Mouse (Mus musculus) erythroblast, embryonic 14.5 days (primary cell): ENCODE measurements around the gene Zc3h18. TPM values are rescaled to one million over a fixed set of nuclear protein-coding genes. Genes with fewer than 3 reads are reported as not detected.

ENCODE experiments used
- H3K27me3 ChIP-seq: 2 replicates; pipeline ENCODE4 v1.6.1; 2012; ENCODE audit warnings: inconsistent platforms; ENCODE audit not compliant: control insufficient read depth
- H3K36me3 ChIP-seq: 2 replicates; pipeline ENCODE4 v1.6.1; 2012; ENCODE audit warnings: mild to moderate bottlenecking, inconsistent platforms; ENCODE audit not compliant: control insufficient read depth
- H3K4me1 ChIP-seq: 2 replicates; pipeline ENCODE4 v1.6.1; 2012; ENCODE audit warnings: inconsistent platforms; ENCODE audit not compliant: control insufficient read depth
- H3K4me3 ChIP-seq: replicated peaks from 2 replicates; pipeline ENCODE3; 2012; ENCODE audit warnings: moderate library complexity, mild to moderate bottlenecking, inconsistent platforms
- H3K9me3 ChIP-seq: 2 replicates; pipeline ENCODE4 v1.6.1; 2012; ENCODE audit warnings: low read length, inconsistent platforms, mixed read lengths; ENCODE audit not compliant: control insufficient read depth
- GATA1 ChIP-seq: IDR thresholded peaks from 2 replicates; pipeline ENCODE4 v1.6.1; 2012; ENCODE audit warnings: low read length, inconsistent platforms, mixed read lengths
- TAL1 ChIP-seq: IDR thresholded peaks from 3 replicates; pipeline ENCODE4 v1.6.1; 2012; ENCODE audit warnings: low read length, inconsistent platforms, mixed read lengths
- polyA plus RNA-seq: library from polyadenylated mRNA; stranded (reverse); fragments of >175 nt; gene quantifications from 2 replicates; pipeline ENCODE4 v1.2.3, GENCODE M21; 2012

Zc3h18 gene
- polyA plus RNA-seq, 1 experiment, result 10.0 TPM

GRCm38 (mm10) chr8:122369665-122370064 lies 6.7 kb upstream of the Zc3h18 start:
- peaks cover 4% of the 10 kb centered on the region for H3K9me3 ChIP-seq
- TF ChIP-seq TAL1, result no peak
- no peak for TF ChIP-seq GATA1
- H3K4me1 ChIP-seq, result peaks cover 25% of the 10 kb centered on the region
- H3K36me3 ChIP-seq, result peaks cover under 1% of the 10 kb centered on the region; the same call in 1 of the 2 replicates
- H3K4me3 ChIP-seq, result no peak overlapping the region
- no peaks in the 10 kb centered on the region for H3K27me3 ChIP-seq

GRCm38 (mm10) chr8:122371706-122372105 lies 4.7 kb upstream of the Zc3h18 start:
- Histone ChIP-seq H3K4me3 (no peak overlapping the region), H3K36me3 (peaks cover 3% of the 10 kb centered on the region), H3K9me3 (no peaks in the 10 kb centered on the region), H3K4me1 (peaks cover 40% of the 10 kb centered on the region), H3K27me3 (no peaks in the 10 kb centered on the region)
- TF ChIP-seq GATA1 (no peak), TAL1 (no peak)

DNA sequence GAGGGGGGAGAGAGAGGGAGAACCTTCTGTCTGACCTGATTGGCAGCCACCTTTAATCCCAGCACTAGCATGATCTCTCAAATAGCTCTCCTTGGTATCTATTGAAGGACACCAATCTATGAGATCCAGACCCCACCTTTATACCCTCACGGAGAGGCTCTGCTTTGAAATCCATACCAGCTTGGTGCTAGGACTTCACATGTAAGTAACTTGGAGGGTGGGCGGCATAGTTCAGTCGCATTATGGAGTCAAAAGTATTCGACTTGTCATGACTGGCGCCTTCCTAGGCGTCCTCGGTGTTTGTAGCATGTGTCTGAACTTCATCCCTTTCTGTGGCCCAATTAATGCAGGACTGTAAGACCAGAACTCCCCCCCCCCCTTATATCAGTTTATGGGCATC lies 1.1 kb upstream of the Zc3h18 start:
- peaks cover 61% of the 10 kb centered on the region for H3K4me1 ChIP-seq
- peak overlapping the region; percentile 97 for H3K4me3 ChIP-seq
- TF ChIP-seq GATA1, result no peak
- TF ChIP-seq TAL1, result no peak
- no peaks in the 10 kb centered on the region for H3K27me3 ChIP-seq
- no peaks in the 10 kb centered on the region for H3K9me3 ChIP-seq
- peaks cover 33% of the 10 kb centered on the region for H3K36me3 ChIP-seq

DNA sequence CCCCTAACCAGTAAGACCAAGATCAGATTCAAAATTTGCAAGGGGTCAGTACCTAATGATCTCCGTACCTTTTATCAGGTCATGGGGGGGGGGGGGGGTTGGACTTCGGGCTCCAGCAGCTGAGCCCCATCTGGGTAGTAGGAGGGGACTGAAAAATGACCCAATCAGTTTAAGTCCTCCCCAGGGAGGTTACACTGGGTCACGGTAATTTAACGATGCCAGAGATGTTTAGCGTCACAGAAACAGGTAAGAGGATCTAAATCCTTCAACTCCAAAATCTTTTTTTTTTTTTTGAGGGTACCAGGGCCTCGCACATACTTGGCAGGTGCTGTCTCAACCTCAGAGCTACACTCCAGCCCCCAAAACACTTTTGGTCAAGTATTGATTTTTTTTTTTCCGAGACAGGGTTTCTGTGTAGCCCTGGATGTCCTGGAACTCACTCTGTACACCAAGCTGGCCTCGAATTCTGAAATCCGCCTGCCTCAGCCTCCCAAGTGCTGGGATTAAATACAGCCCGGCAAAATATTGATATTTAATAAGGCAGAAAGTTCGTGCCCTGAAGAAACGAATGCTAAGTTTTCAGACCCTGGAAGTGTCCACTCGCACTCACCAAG lies 551 bp upstream of the Zc3h18 start:
- H3K36me3 ChIP-seq, result peaks cover 38% of the 10 kb centered on the region
- no peaks in the 10 kb centered on the region for H3K27me3 ChIP-seq
- TF ChIP-seq GATA1, result no peak
- TF ChIP-seq TAL1, result no peak
- no peaks in the 10 kb centered on the region for H3K9me3 ChIP-seq
- peaks cover 63% of the 10 kb centered on the region for H3K4me1 ChIP-seq
- peak overlapping the region; percentile 97 for H3K4me3 ChIP-seq

DNA sequence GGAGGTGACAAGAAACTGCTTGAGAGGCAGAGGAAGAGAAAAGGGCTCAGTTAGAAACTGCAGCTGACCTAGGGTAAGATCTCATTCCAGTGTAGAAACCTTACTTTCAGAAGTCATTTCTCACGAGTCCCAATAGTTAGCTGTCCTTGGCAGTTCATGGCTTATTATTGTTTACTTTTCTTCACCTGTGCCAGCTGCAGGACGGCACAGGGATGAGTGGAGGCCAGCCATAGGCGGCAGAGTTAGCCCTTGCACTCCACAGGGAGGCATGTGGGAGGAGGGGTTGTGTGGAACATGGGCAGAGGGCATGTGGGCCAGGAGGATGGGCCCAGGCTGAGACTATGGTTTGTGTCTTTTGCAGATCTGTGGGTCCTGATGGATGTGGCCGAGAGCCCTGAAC lies 6.6 kb downstream of the Zc3h18 start:
- Histone ChIP-seq H3K27me3 (no peaks in the 10 kb centered on the region), H3K4me3 (no peak overlapping the region), H3K4me1 (peaks cover 29% of the 10 kb centered on the region), H3K9me3 (no peaks in the 10 kb centered on the region), H3K36me3 (peaks cover 95% of the 10 kb centered on the region)
- TF ChIP-seq GATA1 (no peak), TAL1 (no peak)

GRCm38 (mm10) chr8:122389357-122389756 lies 12.9 kb downstream of the Zc3h18 start:
- Histone ChIP-seq H3K27me3 (no peaks in the 10 kb centered on the region), H3K9me3 (peaks cover 9% of the 10 kb centered on the region), H3K4me1 (peaks cover 2% of the 10 kb centered on the region), H3K4me3 (no peak overlapping the region), H3K36me3 (peaks cover 97% of the 10 kb centered on the region)
- TF ChIP-seq TAL1 (no peak), GATA1 (no peak)

- TF ChIP-seq GATA1 (no peak), TAL1 (no peak)
- peaks cover 9% of the 10 kb centered on the region for H3K9me3 ChIP-seq
- no peak overlapping the region for H3K4me3 ChIP-seq
- no peaks in the 10 kb centered on the region for H3K27me3 ChIP-seq
- H3K36me3 ChIP-seq, result peaks cover 97% of the 10 kb centered on the region
- no peaks in the 10 kb centered on the region; the same call in none of the 2 replicates for H3K4me1 ChIP-seq
Observed at GRCm38 (mm10) chr8:122390758-122391157, 14.3 kb downstream of the Zc3h18 start.

GRCm38 (mm10) chr8:122393717-122394116 lies 17.3 kb downstream of the Zc3h18 start:
- peaks cover 92% of the 10 kb centered on the region for H3K36me3 ChIP-seq

DNA sequence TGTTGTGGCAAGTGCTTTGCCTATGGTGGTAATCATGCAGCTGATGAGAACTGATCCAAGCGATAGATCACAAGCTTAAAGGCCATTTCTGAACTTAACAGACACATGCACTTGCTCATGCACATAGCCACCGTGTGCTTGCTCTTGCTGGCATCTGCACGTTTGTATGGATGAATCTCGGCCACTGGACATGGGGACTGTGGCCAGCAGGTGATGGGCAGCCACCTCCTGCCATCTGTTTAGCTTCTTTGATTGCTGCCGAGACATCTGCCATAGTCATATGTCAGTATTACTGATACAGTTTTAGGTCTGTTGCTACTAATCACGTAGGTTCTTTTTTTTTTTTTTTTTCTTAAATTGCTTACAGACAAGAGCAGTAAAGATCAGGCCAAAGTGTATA lies 18.9 kb downstream of the Zc3h18 start:
- Histone ChIP-seq H3K9me3 (no peaks in the 10 kb centered on the region), H3K4me3 (no peak overlapping the region), H3K4me1 (no peaks in the 10 kb centered on the region; the same call in 1 of the 2 replicates), H3K36me3 (peaks cover 94% of the 10 kb centered on the region), H3K27me3 (no peaks in the 10 kb centered on the region)
- TF ChIP-seq GATA1 (no peak), TAL1 (no peak)

More at GRCm38 (mm10) chr8:122393717-122394116, 17.3 kb downstream of the Zc3h18 start:
- H3K4me1 ChIP-seq, result no peaks in the 10 kb centered on the region; the same call in 1 of the 2 replicates
- no peaks in the 10 kb centered on the region for H3K27me3 ChIP-seq
- H3K9me3 ChIP-seq, result peaks cover 6% of the 10 kb centered on the region
- H3K4me3 ChIP-seq, result no peak overlapping the region
- TF ChIP-seq TAL1 (no peak), GATA1 (no peak)

DNA sequence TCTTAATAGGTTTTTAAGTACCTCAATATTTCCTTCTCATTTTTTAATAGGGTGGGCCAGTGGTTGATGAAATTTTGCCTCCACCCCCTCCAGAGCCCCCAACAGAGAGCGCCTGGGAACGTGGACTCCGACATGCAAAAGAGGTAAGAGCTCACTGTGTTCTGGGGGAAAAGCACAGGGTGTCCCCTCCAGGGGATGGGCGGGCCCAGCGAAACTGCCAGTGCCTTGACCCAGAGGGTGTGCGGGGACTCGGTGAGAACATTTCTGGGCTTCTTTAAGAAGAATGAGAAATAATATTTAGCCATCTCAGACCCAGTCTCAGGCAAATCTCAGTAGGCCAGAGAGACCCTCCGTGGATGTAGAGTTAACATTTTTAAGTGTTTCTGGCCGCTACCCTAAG lies 21.8 kb downstream of the Zc3h18 start:
- TF ChIP-seq GATA1 (no peak), TAL1 (no peak)
- H3K27me3 ChIP-seq, result no peaks in the 10 kb centered on the region
- no peak overlapping the region for H3K4me3 ChIP-seq
- H3K4me1 ChIP-seq, result no peaks in the 10 kb centered on the region
- H3K36me3 ChIP-seq, result peaks cover 95% of the 10 kb centered on the region
- H3K9me3 ChIP-seq, result no peaks in the 10 kb centered on the region
